Mouse (Mus musculus) spleen, adult 2 months (tissue): ENCODE data around the gene Kcnj4.

Source experiments
- CTCF ChIP-seq: fragments of 200-500 bp; IDR thresholded peaks from 2 replicates; pipeline ENCODE4 v1.5.1; 2011; ENCODE audit warnings: mild to moderate bottlenecking, inconsistent platforms; ENCODE audit not compliant: insufficient read depth, insufficient read length, insufficient replicate concordance; ENCODE audit errors: extremely low read depth
- POLR2A ChIP-seq: fragments of 200-500 bp; IDR thresholded peaks from 2 replicates; pipeline ENCODE4 v1.6.1; 2011; ENCODE audit warnings: low read depth, low read length, inconsistent platforms

DNA sequence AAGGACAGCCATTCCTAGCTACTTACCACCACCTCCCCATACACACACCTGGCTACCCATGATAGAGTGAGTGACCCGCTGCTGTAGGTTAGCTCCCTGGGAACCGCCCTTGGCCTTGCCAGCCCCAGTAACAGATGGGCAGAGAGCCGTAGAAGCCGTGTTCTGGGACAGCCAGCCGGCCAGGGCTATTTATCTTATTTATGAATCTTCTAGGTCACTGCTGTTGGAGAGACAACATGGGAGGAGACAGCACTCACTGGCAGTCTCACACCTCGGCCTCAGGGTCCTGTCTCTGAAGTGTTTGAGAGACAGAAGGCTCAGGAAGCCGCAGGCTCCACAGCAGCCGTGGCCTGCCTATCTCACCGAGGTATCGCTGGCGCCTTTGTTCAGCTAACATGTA lies 15.6 kb downstream of the Kcnj4 start:
- TF ChIP-seq CTCF = no peak
- TF ChIP-seq POLR2A = no peak
